Mouse (Mus musculus): ENCODE measurements around the gene Ostm1. TPM values are rescaled to one million over a fixed set of nuclear protein-coding genes. Genes with fewer than 3 reads are reported as not detected.

Gene Ostm1
- polyA plus RNA-seq, 1 experiment: 13.9 TPM

DNA sequence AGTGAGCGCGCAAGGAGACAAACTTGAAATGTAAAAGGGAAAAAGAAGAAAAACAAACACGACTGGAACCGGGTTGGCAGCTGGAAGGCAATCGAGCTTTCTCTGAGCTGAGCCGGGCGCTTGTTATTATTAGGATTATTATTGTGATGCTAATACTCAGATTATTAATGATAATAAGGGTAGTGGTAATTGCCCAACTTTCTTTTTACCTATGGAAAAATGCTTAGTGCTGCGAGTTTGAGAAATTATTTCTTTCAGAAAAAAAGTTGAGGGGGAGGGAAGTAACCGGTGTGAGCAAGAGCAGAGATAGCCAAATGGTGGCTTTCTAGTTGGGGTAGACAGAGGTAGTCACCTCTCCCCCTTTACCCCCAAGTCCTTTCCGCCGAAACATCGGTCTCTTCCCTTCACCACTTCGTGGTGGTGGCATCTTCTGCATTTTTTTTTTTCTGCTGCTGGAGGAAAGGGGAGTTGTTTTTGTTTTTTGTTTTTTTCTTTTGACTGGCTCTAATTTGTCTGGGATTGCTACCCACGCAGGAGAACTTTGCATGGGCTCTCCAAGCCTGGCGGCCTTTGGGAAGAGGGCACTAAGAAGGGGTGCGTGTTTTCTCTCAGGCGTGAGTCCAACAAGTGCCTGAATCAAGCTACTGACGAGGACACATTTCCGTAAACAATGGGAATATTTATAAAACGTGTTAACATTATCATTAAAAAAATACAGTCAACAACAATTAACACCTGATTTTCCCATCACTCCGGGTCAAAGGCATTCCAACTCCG lies 4.7 kb upstream of the Ostm1 start:
- no peak overlapping the region for H3ac ChIP-seq (ENCODE audit: control insufficient read depth, insufficient read length)
- H3K79me2 ChIP-seq (ENCODE audit: control insufficient read depth, insufficient read depth): no peaks in the 10 kb centered on the region
- no peak overlapping the region for H3K4me2 ChIP-seq (ENCODE audit: low read depth)
- H3K27me3 ChIP-seq (ENCODE audit: control insufficient read depth, insufficient read depth, insufficient read length): peaks cover 85% of the 10 kb centered on the region
- H3K36me3 ChIP-seq (ENCODE audit: control insufficient read depth, insufficient read depth): no peaks in the 10 kb centered on the region
- no peak overlapping the region for H3K4me3 ChIP-seq
- TF ChIP-seq SRF (IDR thresholded peaks at IDR 0.05; ENCODE audit: control insufficient read depth, insufficient read length, low read depth): no peak
- TF ChIP-seq REST (IDR thresholded peaks at IDR 0.05; ENCODE audit: insufficient read depth, insufficient read length): no peak
- TF ChIP-seq TCF3 (IDR thresholded peaks at IDR 0.05; ENCODE audit: insufficient read length, low read depth): no peak
- no peak for TF ChIP-seq TCF12 (IDR thresholded peaks at IDR 0.05; ENCODE audit: insufficient read depth, poor library complexity, severe bottlenecking)
- TF ChIP-seq E2F4 (IDR thresholded peaks at IDR 0.05; ENCODE audit: insufficient read depth): no peak
- TF ChIP-seq MAX (IDR thresholded peaks at IDR 0.05; ENCODE audit: low read depth): no peak
- no peak for TF ChIP-seq POLR2AphosphoS2 (IDR thresholded peaks at IDR 0.05; ENCODE audit: insufficient read length, low read depth)
- TF ChIP-seq CEBPB (IDR thresholded peaks at IDR 0.05; ENCODE audit: insufficient read depth, poor library complexity, severe bottlenecking): no peak
- no peak for TF ChIP-seq MYOD1 (IDR thresholded peaks at IDR 0.05; ENCODE audit: control insufficient read depth in 1 of 3, insufficient read length in 2 of 3, low read depth in 2 of 3)
- TF ChIP-seq USF1 (IDR thresholded peaks at IDR 0.05; ENCODE audit: low read depth): no peak
- no peak for TF ChIP-seq POLR2A (IDR thresholded peaks at IDR 0.05; ENCODE audit: insufficient read length, low read depth)

DNA sequence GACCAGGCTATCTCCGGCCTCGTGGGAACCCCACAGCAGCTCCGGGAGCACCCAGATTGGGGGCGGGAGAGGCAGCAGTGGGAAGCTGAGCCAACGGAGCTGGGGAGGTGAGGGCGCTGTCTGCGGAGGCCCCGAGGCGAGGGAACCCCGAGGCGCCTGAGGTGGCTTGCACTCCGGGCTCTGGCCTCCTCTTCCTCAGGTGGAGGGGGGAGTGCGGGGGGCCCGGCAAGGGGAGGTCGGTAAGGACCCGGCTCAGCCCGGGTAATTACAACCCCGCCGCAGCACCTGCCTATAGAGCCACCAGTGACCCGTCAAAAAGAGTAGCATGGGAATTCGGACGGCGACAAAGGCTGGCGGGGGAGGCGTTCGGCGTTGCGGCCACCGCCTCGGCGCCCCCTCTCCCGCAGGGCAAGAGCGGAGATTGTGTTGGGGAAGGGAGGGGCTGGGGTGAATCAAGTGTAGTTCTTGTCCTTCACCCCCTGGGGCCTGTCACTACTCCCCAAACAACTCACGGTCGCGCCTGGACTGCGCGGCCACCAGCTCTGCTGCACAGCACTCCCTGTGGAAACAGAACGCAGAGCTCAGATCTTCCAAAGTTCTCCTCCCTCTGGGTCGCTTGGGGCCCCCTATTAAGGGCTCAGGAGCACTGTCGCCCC lies 4.0 kb upstream of the Ostm1 start:
- H3K79me2 ChIP-seq (ENCODE audit: control insufficient read depth, insufficient read depth): no peaks in the 10 kb centered on the region
- no peak overlapping the region for H3K4me3 ChIP-seq
- H3K4me2 ChIP-seq (ENCODE audit: low read depth): no peak overlapping the region
- no peak overlapping the region for H3ac ChIP-seq (ENCODE audit: control insufficient read depth, insufficient read length)
- peaks cover 85% of the 10 kb centered on the region for H3K27me3 ChIP-seq (ENCODE audit: control insufficient read depth, insufficient read depth, insufficient read length)
- no peaks in the 10 kb centered on the region for H3K36me3 ChIP-seq (ENCODE audit: control insufficient read depth, insufficient read depth)
- TF ChIP-seq E2F4 (IDR thresholded peaks at IDR 0.05; ENCODE audit: insufficient read depth): no peak
- no peak for TF ChIP-seq TCF12 (IDR thresholded peaks at IDR 0.05; ENCODE audit: insufficient read depth, poor library complexity, severe bottlenecking)
- TF ChIP-seq REST (IDR thresholded peaks at IDR 0.05; ENCODE audit: insufficient read depth, insufficient read length): no peak
- TF ChIP-seq USF1 (IDR thresholded peaks at IDR 0.05; ENCODE audit: low read depth): no peak
- TF ChIP-seq MYOD1 (IDR thresholded peaks at IDR 0.05; ENCODE audit: control insufficient read depth in 1 of 3, insufficient read length in 2 of 3, low read depth in 2 of 3): no peak

DNA sequence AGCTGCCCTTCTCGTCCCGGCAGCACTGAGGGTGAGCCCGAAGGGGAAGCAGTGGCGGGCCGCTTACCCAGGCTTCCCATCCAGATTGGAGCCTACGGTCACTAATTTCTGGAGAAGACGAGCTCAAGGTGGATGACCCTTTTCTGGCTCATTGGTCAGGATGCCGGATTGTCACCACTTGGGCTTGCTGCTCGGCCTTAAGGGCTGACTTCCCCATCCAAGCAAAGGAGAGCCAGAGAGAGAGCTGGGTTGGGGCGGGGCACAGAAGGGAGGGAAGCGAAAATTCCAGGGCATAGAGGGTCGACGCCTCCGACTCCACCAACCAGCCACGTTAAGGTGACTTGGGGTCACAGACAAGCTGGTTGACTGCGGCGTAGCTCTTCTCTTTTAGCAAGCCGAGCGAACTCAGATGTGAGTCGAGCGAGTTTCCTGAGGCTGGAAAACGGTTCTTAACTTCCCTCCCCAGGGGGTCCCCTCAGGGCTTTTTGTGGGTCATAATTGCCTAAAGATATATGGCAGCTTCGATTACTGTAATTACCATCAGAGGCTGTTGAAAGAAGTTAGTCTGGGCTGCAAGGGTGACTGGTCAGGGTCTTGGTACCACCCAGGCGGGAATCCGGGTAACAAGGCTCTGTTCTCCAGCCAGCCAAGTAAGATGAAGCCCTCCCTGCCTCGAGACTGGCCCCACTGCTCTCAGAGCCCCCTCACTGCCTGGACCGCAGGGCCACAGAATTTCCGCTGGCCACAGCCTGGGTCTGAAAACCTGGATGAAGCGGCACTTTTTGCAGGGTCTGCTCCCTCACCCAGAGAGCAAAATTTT lies 3.3 kb upstream of the Ostm1 start:
- TF ChIP-seq MYOD1 (IDR thresholded peaks at IDR 0.05; ENCODE audit: control insufficient read depth in 1 of 3, insufficient read length in 2 of 3, low read depth in 2 of 3): no peak
- no peak for TF ChIP-seq TCF3 (IDR thresholded peaks at IDR 0.05; ENCODE audit: insufficient read length, low read depth)
- TF ChIP-seq USF1 (IDR thresholded peaks at IDR 0.05; ENCODE audit: low read depth): no peak
- no peak for TF ChIP-seq TCF12 (IDR thresholded peaks at IDR 0.05; ENCODE audit: insufficient read depth, poor library complexity, severe bottlenecking)
- TF ChIP-seq POLR2AphosphoS2 (IDR thresholded peaks at IDR 0.05; ENCODE audit: insufficient read length, low read depth): no peak
- TF ChIP-seq E2F4 (IDR thresholded peaks at IDR 0.05; ENCODE audit: insufficient read depth): no peak
- TF ChIP-seq SRF (IDR thresholded peaks at IDR 0.05; ENCODE audit: control insufficient read depth, insufficient read length, low read depth): no peak
- no peak for TF ChIP-seq POLR2A (IDR thresholded peaks at IDR 0.05; ENCODE audit: insufficient read length, low read depth)
- TF ChIP-seq MYOG (IDR thresholded peaks at IDR 0.05; ENCODE audit: control insufficient read depth in 1 of 3, insufficient read depth in 1 of 3, insufficient read length in 2 of 3, low read depth in 2 of 3): no peak
- TF ChIP-seq REST (IDR thresholded peaks at IDR 0.05; ENCODE audit: insufficient read depth, insufficient read length): no peak
- TF ChIP-seq MAX (IDR thresholded peaks at IDR 0.05; ENCODE audit: low read depth): no peak
- no peak for TF ChIP-seq CEBPB (IDR thresholded peaks at IDR 0.05; ENCODE audit: insufficient read depth, poor library complexity, severe bottlenecking)
- H3K27me3 ChIP-seq (ENCODE audit: control insufficient read depth, insufficient read depth, insufficient read length): peaks cover 87% of the 10 kb centered on the region
- no peak overlapping the region for H3K4me3 ChIP-seq
- no peaks in the 10 kb centered on the region for H3K36me3 ChIP-seq (ENCODE audit: control insufficient read depth, insufficient read depth)
- H3ac ChIP-seq (ENCODE audit: control insufficient read depth, insufficient read length): no peak overlapping the region
- H3K79me2 ChIP-seq (ENCODE audit: control insufficient read depth, insufficient read depth): no peaks in the 10 kb centered on the region
- H3K4me2 ChIP-seq (ENCODE audit: low read depth): no peak overlapping the region

DNA sequence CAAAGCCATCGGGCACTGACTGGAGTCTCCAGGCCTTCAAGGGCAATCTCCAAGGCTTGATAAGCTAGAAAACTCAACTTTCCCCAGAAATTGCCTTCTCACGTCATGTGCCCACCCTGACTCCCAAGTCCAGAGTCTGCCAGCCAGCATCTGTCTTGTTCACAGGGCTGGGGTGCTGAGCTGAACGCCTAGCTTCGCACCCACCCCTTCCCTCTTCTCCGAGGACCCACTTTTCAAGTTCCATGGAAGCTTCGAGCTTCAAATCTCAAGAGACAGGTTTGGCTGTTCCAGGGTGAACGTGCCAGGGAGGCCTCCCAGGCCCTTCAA lies 2.7 kb upstream of the Ostm1 start:
- TF ChIP-seq SRF (IDR thresholded peaks at IDR 0.05; ENCODE audit: control insufficient read depth, insufficient read length, low read depth) (no peak), MYOG (IDR thresholded peaks at IDR 0.05; ENCODE audit: control insufficient read depth in 1 of 3, insufficient read depth in 1 of 3, insufficient read length in 2 of 3, low read depth in 2 of 3) (no peak), MYOD1 (IDR thresholded peaks at IDR 0.05; ENCODE audit: control insufficient read depth in 1 of 3, insufficient read length in 2 of 3, low read depth in 2 of 3) (no peak), POLR2AphosphoS2 (IDR thresholded peaks at IDR 0.05; ENCODE audit: insufficient read length, low read depth) (no peak), TCF3 (IDR thresholded peaks at IDR 0.05; ENCODE audit: insufficient read length, low read depth) (no peak), E2F4 (IDR thresholded peaks at IDR 0.05; ENCODE audit: insufficient read depth) (no peak), TCF12 (IDR thresholded peaks at IDR 0.05; ENCODE audit: insufficient read depth, poor library complexity, severe bottlenecking) (no peak), REST (IDR thresholded peaks at IDR 0.05; ENCODE audit: insufficient read depth, insufficient read length) (no peak), MAX (IDR thresholded peaks at IDR 0.05; ENCODE audit: low read depth) (no peak), POLR2A (IDR thresholded peaks at IDR 0.05; ENCODE audit: insufficient read length, low read depth) (no peak)
- H3K27me3 ChIP-seq (ENCODE audit: control insufficient read depth, insufficient read depth, insufficient read length): peaks cover 91% of the 10 kb centered on the region
- no peaks in the 10 kb centered on the region for H3K79me2 ChIP-seq (ENCODE audit: control insufficient read depth, insufficient read depth)
- H3ac ChIP-seq (ENCODE audit: control insufficient read depth, insufficient read length): no peak overlapping the region
- H3K4me2 ChIP-seq (ENCODE audit: low read depth): no peak overlapping the region
- H3K4me3 ChIP-seq: no peak overlapping the region
- no peaks in the 10 kb centered on the region for H3K36me3 ChIP-seq (ENCODE audit: control insufficient read depth, insufficient read depth)

Measured in myocyte (in vitro differentiated cells).